Mouse (Mus musculus) Muller cell, postnatal 12 days (primary cell): Measurements from ENCODE around the gene Aldh3b1.
A peak's percentile ranks its signal among the peaks of the same experiment; 100 is the strongest.

Experiments used
- DNase-seq: peaks from one replicate; pipeline ENCODE4 v3.0.0-alpha.2; 2015; ENCODE audit errors: inconsistent ontology term

The Aldh3b1 gene

DNA sequence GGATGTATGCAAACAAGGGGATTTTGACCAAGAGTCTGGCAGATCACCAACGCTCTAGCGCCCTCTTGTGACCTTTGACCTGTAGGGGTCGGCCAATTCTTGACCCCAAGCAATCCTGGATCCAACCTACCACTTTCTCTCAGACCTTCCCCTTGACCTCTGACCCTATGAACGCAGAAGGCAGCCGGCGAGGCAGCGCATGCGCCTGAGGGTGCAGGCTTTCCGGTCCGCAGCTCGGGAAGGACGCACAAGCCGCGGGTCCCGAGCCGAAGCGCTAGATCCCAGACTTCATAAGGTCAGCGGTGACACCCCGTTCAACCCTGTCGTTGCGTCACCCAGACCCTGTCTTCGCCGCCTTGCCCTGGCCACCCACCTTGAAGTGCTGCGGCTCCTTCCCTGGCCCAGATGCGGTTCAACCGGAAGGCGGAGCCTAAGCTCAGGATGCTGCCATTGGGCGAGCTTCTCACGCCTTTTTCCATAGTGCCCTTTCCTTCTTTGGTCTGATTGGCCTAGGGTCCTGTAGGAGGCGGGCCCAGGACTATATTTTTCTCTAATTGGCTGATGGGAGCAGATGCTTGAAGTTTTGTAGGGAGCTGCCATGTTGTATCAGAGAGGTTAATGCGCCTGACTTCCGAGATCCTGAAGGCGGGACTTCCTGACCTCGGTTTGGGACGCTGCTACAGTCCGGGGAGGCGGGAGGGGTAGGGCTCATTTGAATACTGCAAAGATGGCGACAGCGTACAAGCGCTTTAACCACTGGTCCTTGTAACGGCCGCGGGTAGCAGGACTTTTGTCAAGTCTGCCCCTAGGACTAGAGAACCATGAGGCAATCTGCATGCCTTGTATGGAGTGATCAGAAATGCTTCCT, 17.0 kb downstream of the Aldh3b1 start, which contains the start of gene Ndufs8:
Ndufs8 (minus strand) TSS at position 438 of the 868 bp plus-strand sequence.
- peak; percentile 97 for DNase-seq

DNA sequence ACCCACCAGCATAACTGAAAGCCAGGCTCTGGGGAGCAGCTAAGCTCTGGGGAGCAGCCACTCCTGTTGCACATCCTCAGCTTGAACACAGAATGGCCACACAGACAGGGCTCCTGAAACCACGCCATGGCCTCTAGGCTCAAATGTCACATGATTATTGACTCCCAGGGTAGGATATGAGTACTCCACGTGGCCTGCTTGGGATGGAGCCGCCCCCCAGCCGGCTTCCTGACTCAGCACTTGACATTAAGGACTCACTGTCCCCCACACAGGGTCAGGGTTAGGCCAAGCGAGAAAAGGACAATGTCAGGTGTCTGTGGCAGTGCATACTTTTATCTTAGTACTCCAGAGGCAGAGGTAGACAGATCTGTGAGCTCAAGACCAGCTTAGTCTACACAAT, 19.4 kb downstream of the Aldh3b1 start:
- DNase-seq = no peak

- DNase-seq = no peak
These were observed 21.5 kb downstream of the Aldh3b1 start for GRCm38 (mm10) chr19:3907876-3908660.

DNA sequence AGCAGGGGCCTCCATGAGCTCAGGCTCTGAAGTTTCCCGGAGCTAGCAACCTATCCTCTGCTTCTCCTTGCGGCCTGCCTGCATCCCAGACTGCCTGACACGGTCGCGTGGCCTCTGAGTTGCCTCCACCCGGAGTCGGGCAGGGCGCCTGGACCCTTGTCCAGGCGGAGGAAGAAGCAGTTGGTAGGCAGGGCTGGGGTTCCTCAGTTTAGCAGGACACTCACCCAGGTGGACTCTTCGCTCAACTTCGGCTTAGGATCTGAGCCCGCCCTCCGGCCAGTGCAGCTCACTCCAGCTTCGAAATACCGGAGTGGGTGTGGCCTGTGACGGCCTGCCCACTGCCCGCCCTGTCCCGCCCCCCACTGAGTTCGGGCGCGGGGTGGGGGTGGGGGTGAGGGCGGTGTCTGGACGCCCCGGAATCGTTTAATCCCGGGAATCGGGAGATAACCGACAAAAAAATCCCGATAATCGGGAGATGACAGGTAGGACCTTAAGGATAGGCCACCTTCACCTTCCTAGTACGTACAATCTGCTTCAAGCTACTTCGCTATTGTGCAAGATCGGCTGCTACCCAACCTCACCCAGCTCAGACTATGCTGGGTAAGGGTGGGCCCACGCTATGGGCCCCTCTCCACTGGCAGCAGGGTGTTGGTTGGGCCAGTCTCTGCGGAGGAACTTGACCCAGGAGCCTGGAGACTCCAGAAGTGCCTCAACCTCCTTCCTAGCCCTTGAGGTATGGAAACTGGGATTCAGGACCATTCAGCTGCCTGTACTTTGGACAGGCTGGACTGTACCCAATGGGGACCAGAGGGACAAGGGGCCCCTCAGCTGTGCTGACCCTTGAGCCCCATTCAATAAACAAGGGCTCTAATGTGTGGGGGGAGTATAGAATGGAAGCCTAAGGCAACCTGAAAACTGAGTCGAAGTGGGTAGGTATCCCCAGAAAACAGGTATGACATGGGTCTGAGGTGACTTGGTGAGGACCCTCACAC, 22.5 kb downstream of the Aldh3b1 start, which contains the start of gene Tcirg1:
Tcirg1 (minus strand) TSS at position 339 of the 992 bp plus-strand sequence.
- DNase-seq = peak; percentile 84

GRCm38 (mm10) chr19:3906326-3906725, 23.3 kb downstream of the Aldh3b1 start:
- DNase-seq = no peak

DNA sequence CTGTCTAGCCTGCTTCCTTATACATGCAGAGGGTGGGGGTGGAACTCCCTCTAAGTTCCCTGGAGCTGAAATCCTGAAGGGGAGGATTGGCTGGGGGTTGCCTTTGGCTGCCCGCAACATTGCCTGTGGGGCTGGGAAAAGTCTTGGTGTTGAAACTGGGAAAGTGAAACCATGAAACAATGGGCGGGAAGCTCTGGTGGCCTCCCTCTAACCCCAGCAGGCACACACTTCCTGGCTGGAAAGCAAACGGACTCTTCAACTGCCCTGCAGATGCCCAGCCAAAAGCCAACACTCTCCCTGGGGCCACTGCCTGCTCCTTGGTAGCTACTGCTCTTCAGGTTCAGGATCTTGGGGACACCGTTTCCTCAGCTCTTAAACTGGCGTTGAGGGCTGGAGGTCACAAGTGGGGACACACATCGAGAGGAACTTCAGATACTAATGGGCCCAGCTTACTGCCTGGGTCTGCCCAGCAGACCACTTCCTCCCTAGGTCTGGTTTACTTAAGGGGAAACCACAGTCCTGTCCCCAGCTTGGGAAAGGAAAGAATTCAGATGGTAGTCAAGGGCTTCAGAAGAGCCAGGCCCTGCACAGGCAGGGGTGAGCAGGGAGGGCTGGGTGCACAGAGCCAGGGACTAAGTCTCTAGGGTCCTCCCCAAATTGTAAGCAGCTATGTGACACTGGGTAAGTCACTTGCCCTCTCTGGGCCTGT, 24.2 kb downstream of the Aldh3b1 start:
- DNase-seq = peak; percentile 58

DNA sequence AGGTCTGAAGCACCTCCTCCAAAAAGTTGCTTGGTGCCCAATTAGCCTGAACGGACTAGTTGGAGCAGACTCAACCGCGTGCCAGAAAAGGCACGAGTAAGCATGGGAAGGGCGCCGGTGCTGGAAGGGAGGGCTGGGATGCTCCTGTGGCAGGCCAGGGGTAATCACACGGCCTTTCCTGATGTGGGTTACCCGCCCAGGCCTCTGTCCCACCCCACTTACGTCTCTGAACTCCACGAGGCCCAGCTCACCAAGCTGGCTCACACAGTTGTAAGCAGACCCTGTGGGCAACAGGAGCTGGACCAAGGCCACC, 25.3 kb downstream of the Aldh3b1 start:
- no peak for DNase-seq

GRCm38 (mm10) chr19:3903648-3904362, 25.8 kb downstream of the Aldh3b1 start:
- no peak for DNase-seq

GRCm38 (mm10) chr19:3902966-3903365, 26.6 kb downstream of the Aldh3b1 start:
- no peak for DNase-seq

GRCm38 (mm10) chr19:3899618-3900017, 30.0 kb downstream of the Aldh3b1 start:
- DNase-seq = no peak

DNA sequence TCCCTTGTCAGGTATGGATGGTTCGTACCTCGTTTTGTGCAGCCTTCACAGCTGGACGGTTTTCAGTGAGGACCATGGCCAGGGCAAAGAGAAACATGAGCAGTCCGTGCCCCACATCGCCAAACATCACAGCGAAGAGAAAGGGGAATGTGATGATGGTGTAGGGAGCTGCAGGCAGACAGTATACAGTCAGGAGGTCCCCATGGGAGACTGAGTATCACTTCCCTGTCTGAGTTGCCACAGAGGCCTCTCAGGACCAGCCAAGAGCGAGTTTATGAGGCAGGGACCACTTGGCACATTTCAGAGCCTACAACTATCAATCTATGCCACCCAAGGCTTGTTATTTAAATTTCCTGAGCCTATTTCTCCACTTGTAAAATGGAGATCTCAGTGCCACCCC, 30.7 kb downstream of the Aldh3b1 start:
- DNase-seq = no peak

- no peak for DNase-seq
These were observed 32.1 kb downstream of the Aldh3b1 start for GRCm38 (mm10) chr19:3897557-3897956.

DNA sequence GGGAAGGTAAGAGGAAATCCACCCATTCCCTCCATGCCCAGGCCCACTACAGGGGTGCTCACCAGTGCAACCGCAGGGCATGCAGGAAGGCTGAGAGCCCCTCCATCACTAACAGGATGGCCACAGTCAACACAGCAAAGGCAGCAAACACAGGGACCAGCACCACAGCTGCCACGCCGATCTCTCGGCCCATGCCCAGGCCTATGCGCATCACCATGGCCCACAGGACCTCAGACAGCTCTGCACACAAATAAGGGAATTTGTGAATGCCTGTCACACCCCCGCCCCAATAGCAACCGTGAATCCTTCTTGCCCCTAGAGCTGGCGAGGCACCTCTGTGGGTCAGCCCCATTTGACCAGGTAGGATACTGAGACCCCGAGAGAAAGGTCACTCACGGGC, 33.4 kb downstream of the Aldh3b1 start:
- DNase-seq = no peak

- peak; percentile 61 for DNase-seq
These were observed 34.4 kb downstream of the Aldh3b1 start for GRCm38 (mm10) chr19:3895171-3895631.

- DNase-seq = no peak
These were observed 35.3 kb downstream of the Aldh3b1 start for GRCm38 (mm10) chr19:3894294-3894693.

DNA sequence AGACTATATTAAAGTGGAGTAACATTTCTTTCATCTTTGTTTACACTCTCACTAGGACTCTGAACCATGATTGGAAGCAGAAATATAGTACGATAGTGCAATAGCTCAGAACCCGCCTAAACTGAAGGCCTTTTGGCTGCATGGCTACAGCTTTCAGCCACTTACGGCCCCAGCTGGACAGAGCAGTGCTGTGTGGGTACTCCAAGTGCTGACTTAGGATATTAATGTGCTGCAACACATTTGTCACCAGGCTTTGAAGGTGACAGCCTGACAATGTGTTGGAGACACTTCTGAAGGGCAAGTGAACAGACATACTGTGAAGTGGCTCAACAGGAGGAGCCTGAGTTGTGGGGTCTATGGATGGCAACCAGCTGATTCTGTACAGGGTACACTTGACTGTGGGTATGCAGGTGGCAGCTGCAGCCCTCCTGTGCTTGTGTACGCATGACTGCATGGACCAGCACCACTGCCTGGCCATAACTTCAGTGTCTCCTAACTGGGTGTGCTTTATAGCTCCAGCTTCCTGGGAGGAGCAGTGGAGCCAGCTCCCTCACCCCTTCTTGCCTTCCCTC, 36.0 kb downstream of the Aldh3b1 start:
- no peak for DNase-seq

- DNase-seq = no peak
These were observed 39.4 kb downstream of the Aldh3b1 start for GRCm38 (mm10) chr19:3890181-3890580.

GRCm38 (mm10) chr19:3889096-3889495, 40.5 kb downstream of the Aldh3b1 start:
- DNase-seq = no peak

DNA sequence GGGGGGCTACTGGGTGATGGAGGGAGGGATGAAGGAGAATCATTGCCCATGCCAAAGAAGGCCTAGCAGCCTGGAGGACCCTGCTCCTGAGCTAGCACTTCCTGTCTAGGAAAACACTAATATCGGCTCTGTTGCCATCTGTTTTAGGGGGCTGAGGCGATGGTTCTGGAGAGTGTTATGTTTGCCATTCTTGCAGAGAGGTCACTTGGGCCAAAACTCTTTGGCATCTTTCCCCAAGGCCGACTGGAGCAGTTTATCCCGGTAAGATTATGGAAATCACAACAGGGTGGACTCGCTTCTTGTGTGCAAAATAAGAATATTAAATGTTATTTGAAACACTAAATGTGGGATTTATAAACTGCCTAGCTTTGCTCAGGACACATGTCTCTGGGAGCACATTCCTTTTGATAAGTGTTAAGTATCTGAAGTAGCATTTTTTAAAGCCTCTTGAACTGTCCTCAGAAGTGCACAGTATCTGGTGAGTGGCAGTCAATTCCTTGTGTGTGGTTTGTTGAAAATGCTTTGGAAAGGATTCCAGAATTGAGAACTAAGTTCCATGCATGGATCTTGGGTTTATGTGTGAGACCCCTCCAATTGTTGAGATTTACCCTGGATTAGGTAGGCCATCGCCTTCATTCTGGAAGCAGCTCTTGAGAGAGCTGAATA, 45.1 kb downstream of the Aldh3b1 start:
- DNase-seq = no peak
